Mouse (Mus musculus): ENCODE data around the gene Sarm1. TPM values are rescaled to one million over a fixed set of nuclear protein-coding genes. Genes with fewer than 3 reads are reported as not detected.

Sarm1 gene
- polyA plus RNA-seq, 1 experiment from 2014 or later, result 2.5 TPM

DNA sequence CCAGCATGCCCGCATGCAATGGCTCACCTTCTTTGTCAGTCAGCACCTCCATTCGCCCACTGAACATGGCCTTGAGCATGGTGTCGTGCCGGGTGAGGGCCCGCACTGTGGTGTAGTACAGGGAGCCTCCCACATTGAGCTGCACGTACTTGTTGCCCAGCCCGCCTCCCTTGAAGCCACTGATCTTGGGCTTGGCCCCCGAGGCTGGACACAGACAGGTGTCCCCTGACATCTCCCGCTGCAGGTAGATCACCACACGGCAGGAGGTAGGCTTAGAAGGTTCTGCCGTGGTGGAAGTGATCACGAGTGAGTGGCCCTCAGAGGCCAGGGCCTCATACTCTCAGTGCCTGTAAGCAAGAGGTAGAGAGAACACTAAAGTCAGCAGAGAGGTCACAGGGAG lies 32.4 kb upstream of the Sarm1 start:
- Histone ChIP-seq H3K4me3 (replicated peaks) (no peak overlapping the region), H3K9me3 (replicated peaks) (no peaks in the 10 kb centered on the region), H3K4me2 (replicated peaks) (no peak overlapping the region), H3K4me1 (peaks cover 8% of the 10 kb centered on the region), H3K27me3 (no peaks in the 10 kb centered on the region), H3K9ac (no peak overlapping the region), H3K27ac (replicated peaks) (no peak overlapping the region), H3K36me3 (peaks cover 53% of the 10 kb centered on the region)
- no peak for ATAC-seq (ENCODE audit: insufficient number of reproducible peaks, low FRiP score, low TSS enrichment, low read depth)
- 87% methylated on average over 12 of the region's 12 CpGs for WGBS

DNA sequence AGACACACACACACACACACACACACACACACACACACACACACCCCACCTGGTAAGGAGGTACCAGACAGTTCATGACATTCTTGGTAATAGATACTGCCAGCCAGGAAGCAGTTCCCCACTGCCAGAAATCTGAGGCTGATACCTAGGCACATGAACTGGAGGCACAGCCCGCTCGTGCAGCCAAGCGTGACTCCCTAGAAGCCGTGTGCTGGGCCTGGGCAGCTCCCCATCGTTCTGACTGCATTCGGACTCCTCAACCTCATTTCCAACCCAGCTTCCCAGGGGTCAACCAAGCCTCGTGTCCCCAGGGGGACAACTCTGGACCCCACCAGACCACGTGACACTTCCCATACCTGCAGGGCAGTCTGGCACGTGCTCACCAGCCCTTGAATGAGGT lies 31.2 kb upstream of the Sarm1 start:
- Histone ChIP-seq H3K9ac (no peak overlapping the region), H3K27ac (replicated peaks) (no peak overlapping the region), H3K9me3 (replicated peaks) (no peaks in the 10 kb centered on the region), H3K4me2 (replicated peaks) (no peak overlapping the region), H3K27me3 (no peaks in the 10 kb centered on the region), H3K36me3 (peaks cover 66% of the 10 kb centered on the region), H3K4me1 (no peaks in the 10 kb centered on the region), H3K4me3 (replicated peaks) (no peak overlapping the region)
- WGBS, result 80% methylated on average over 9 of the region's 9 CpGs
- no peak for ATAC-seq (ENCODE audit: insufficient number of reproducible peaks, low FRiP score, low TSS enrichment, low read depth)

DNA sequence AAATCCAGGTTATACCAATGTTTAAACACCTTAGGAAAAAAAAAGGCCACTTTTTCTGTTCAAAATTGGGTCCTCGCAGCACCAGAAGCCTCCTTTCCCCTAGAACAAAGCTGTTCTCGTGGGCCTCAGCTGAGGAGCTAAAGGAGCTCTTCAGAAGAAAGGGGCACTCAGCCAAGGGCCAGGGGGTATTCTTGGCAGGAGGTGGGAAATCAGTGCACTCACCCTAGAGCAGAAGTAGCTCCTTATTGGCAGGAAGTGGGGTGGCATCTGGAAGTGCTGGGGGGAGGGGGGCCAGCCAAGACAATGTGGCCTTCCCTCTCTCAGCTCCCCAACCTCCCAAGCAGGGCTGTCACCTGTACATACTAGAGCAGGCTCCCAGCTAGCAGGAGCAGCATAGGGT lies 27.3 kb upstream of the Sarm1 start:
- H3K36me3 ChIP-seq, result peaks cover 97% of the 10 kb centered on the region
- WGBS, result 67% methylated on average over 2 of the region's 2 CpGs
- no peak overlapping the region for H3K4me3 ChIP-seq (replicated peaks)
- H3K4me1 ChIP-seq, result no peaks in the 10 kb centered on the region
- ATAC-seq (ENCODE audit: insufficient number of reproducible peaks, low FRiP score, low TSS enrichment, low read depth), result no peak
- no peaks in the 10 kb centered on the region for H3K27me3 ChIP-seq
- H3K9ac ChIP-seq, result no peak overlapping the region
- no peaks in the 10 kb centered on the region for H3K9me3 ChIP-seq (replicated peaks)
- no peak overlapping the region for H3K27ac ChIP-seq (replicated peaks)
- no peak overlapping the region for H3K4me2 ChIP-seq (replicated peaks)

DNA sequence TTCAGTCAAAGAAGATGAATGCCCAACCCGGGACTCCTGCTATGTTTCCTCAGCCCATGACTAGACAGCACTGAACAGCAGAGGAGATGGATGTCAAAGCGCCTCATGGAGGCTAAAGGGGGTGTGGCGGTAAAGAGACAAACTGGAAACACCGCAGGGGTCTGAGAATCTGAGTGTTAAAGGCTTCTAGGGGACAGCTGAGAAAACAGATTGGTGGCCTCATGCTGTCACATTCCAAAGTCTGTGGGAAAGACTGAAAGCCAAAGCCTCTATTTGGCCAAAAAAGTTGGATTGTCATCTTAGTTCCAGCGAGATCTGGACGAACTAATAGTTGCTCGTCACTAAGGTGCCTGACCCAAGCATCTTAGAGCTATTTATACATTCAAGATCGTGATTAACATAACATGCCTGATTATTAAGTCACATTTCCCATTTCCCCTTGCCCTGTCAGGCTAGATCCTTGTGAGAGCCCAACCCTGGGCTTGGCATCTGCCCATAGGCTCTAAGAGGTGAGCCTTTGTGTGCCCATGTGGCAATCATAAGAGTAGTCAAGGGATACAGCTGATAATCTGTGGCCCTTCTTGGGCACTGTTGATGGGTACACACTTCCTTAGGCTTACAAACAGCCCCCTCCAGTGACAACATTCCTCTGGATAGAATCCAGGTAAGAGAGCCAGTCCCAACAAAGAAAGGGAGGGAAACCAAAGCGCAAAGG lies 25.8 kb upstream of the Sarm1 start:
- Histone ChIP-seq H3K4me3 (replicated peaks) (no peak overlapping the region), H3K36me3 (peaks cover 99% of the 10 kb centered on the region), H3K9me3 (replicated peaks) (no peaks in the 10 kb centered on the region), H3K9ac (no peak overlapping the region), H3K4me1 (no peaks in the 10 kb centered on the region), H3K4me2 (replicated peaks) (no peak overlapping the region), H3K27ac (replicated peaks) (0 out of 2 replicates have a peak overlapping the region, but pooled peaks have one; percentile 17), H3K27me3 (no peaks in the 10 kb centered on the region)
- WGBS, result 85% methylated on average over 9 of the region's 9 CpGs
- no peak for ATAC-seq (ENCODE audit: insufficient number of reproducible peaks, low FRiP score, low TSS enrichment, low read depth)

DNA sequence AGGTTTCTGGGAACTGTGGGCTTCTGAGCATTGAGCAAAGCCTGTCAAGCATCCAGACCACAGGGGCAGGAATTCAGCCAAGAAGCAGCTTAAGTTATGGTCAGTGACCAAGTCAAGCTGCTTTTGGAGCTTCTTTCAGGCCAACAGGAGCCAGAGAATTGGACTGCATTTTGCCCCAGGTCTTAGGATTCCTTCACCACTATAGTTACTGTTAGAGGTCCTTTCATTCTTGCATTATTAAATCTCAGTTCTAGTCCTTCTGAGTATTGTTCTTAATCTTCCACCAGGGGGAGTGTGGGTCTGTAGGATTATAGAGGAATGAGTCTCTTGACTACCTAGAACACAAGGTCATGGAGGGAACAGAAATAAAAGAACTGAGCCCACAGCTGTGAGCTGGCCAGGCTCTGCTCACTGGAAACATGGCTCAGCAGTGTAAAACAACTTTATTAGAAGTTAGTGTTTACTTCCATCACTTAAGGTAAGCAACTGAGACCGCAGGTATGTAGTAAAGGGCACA lies 25.0 kb upstream of the Sarm1 start:
- WGBS, result 95% methylated on average over 1 of the region's 1 CpGs
- no peak for ATAC-seq (ENCODE audit: insufficient number of reproducible peaks, low FRiP score, low TSS enrichment, low read depth)
- H3K4me1 ChIP-seq, result no peaks in the 10 kb centered on the region
- no peak overlapping the region for H3K27ac ChIP-seq (replicated peaks)
- H3K9ac ChIP-seq, result no peak overlapping the region
- no peaks in the 10 kb centered on the region for H3K27me3 ChIP-seq
- no peak overlapping the region for H3K4me2 ChIP-seq (replicated peaks)
- H3K9me3 ChIP-seq (replicated peaks), result no peaks in the 10 kb centered on the region
- no peak overlapping the region for H3K4me3 ChIP-seq (replicated peaks)
- peaks cover 99% of the 10 kb centered on the region for H3K36me3 ChIP-seq

DNA sequence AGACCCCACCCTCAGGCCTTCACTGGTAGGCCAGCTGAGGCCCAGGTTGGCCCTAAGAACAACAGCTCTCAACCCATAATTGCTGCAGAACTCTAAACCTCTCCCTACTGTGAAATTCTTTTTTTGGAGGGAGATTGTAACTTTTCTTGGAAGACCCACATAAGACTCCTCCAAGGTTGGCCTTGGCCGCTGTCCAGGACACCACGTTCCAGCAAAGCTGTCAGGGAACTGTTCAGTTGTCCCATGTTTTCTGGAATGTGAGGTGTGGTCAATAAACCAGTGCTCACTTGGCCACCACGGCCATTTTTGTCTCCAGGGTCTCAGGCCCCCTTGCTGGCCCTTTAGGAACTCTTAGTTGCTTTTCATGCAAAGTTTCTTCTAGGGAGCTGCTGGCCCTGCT lies 24.3 kb upstream of the Sarm1 start:
- Histone ChIP-seq H3K4me2 (replicated peaks) (no peak overlapping the region), H3K36me3 (peaks cover 95% of the 10 kb centered on the region), H3K27me3 (no peaks in the 10 kb centered on the region), H3K9ac (no peak overlapping the region), H3K27ac (replicated peaks) (no peak overlapping the region), H3K4me1 (no peaks in the 10 kb centered on the region), H3K9me3 (replicated peaks) (no peaks in the 10 kb centered on the region), H3K4me3 (replicated peaks) (no peak overlapping the region)
- WGBS, result 85% methylated on average over 3 of the region's 3 CpGs
- no peak for ATAC-seq (ENCODE audit: insufficient number of reproducible peaks, low FRiP score, low TSS enrichment, low read depth)

DNA sequence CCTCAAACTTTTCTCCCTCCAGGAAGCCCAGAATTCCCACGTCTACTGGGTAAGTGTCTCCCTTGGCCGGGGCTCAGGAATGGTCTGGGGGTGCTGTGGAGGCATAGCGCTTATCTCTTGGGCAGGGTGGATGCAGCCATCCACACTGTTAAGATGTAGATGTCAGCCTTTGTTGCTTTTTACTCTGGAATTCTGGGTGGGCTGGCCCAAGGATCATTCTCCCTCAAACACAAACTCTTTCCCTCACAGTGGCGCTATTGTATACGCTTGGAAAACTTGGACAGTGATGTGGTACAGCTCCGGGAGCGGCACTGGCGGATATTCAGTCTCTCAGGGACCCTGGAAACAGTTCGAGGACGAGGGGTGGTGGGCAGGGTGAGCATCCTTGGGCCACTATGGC lies 21.4 kb upstream of the Sarm1 start:
- no peak overlapping the region for H3K4me3 ChIP-seq (replicated peaks)
- no peak overlapping the region for H3K4me2 ChIP-seq (replicated peaks)
- H3K9ac ChIP-seq, result no peak overlapping the region
- H3K4me1 ChIP-seq, result no peaks in the 10 kb centered on the region
- no peaks in the 10 kb centered on the region for H3K9me3 ChIP-seq (replicated peaks)
- no peak overlapping the region for H3K27ac ChIP-seq (replicated peaks)
- WGBS, result 90% methylated on average over 10 of the region's 10 CpGs
- no peak for ATAC-seq (ENCODE audit: insufficient number of reproducible peaks, low FRiP score, low TSS enrichment, low read depth)
- no peaks in the 10 kb centered on the region for H3K27me3 ChIP-seq
- peaks cover 94% of the 10 kb centered on the region for H3K36me3 ChIP-seq

DNA sequence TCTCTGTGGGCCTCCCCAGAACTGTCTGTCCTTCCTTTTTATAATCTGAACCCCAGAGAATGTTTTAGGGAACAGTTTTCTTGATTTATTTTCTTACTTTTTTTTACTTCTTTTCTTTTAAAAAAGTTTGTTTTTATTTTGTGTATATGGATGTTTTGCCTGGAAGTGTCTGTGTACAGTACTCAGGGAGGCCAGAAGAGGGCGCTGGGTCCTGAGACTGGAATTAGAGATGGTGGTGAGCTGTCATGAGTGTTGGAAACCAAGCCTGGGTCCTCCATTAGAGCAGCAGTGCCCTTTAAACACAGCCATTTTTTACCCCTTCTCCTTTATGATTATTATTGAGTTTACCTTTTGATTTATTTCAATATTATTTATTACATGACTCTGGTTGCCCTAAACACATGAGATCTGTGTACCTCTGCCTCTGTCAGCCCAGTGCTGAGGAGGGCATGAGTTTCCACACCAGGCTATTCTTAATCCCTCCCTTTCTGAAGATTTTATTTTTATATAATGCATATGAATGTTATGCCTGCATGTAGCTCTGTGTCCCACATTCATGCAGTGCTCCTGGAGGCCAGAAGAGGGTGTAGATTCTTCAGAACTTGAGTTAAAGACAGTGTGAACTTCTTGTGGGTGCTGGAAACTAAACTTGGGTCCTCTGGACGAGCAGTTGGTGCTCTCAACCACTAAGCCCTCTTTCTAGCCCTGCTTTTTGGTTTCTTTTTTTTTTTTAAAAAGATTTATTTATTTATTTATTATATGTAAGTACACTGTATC lies 18.2 kb upstream of the Sarm1 start:
- ATAC-seq (ENCODE audit: insufficient number of reproducible peaks, low FRiP score, low TSS enrichment, low read depth), result no peak
- Histone ChIP-seq H3K9me3 (replicated peaks) (no peaks in the 10 kb centered on the region), H3K36me3 (peaks cover 67% of the 10 kb centered on the region), H3K9ac (no peak overlapping the region), H3K27ac (replicated peaks) (no peak overlapping the region), H3K4me2 (replicated peaks) (no peak overlapping the region), H3K27me3 (no peaks in the 10 kb centered on the region), H3K4me1 (peaks cover 15% of the 10 kb centered on the region), H3K4me3 (replicated peaks) (no peak overlapping the region)
- 65% methylated on average over 2 of the region's 2 CpGs for WGBS

DNA sequence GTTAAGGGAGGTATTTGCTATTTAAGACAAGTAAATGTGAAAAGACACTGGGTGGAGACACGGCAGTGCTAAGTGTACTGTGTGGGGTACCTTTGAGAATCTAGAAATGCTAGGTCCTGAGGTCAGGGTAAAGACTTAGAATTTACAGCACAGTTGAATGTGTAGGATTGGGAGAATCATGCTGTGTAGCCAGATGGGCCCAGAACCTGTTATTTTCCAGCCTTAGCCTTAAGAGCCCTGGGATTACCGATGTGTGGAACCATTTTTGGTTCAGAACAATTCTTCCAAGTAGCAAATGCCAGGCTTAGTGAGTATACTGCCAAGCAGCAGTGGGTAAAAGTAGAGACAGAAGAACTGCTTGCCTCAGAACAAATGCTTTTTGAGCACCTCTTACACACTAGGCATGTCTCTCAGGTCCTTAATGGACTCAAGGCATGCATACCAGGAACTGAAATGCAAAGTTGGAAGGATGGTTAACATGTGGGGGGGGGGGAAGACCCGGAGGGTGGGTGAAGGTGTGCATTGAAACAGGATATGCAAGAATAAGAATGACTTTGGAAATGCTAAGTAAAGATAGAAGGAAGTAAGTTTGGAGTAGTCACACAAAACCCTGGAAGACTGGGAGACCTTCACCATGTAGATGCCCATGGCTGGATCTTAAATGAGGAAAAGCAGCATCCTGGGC lies 15.7 kb upstream of the Sarm1 start:
- H3K4me2 ChIP-seq (replicated peaks), result peak overlapping the region; percentile 87
- WGBS, result 76% methylated on average over 3 of the region's 3 CpGs
- no peak for ATAC-seq (ENCODE audit: insufficient number of reproducible peaks, low FRiP score, low TSS enrichment, low read depth)
- peaks cover 50% of the 10 kb centered on the region for H3K36me3 ChIP-seq
- peak overlapping the region; percentile 79 for H3K4me3 ChIP-seq (replicated peaks)
- H3K4me1 ChIP-seq, result peaks cover 15% of the 10 kb centered on the region
- H3K9ac ChIP-seq, result no peak overlapping the region; the same call in 1 of the 2 replicates
- H3K9me3 ChIP-seq (replicated peaks), result no peaks in the 10 kb centered on the region
- H3K27me3 ChIP-seq, result no peaks in the 10 kb centered on the region
- no peak overlapping the region for H3K27ac ChIP-seq (replicated peaks)

DNA sequence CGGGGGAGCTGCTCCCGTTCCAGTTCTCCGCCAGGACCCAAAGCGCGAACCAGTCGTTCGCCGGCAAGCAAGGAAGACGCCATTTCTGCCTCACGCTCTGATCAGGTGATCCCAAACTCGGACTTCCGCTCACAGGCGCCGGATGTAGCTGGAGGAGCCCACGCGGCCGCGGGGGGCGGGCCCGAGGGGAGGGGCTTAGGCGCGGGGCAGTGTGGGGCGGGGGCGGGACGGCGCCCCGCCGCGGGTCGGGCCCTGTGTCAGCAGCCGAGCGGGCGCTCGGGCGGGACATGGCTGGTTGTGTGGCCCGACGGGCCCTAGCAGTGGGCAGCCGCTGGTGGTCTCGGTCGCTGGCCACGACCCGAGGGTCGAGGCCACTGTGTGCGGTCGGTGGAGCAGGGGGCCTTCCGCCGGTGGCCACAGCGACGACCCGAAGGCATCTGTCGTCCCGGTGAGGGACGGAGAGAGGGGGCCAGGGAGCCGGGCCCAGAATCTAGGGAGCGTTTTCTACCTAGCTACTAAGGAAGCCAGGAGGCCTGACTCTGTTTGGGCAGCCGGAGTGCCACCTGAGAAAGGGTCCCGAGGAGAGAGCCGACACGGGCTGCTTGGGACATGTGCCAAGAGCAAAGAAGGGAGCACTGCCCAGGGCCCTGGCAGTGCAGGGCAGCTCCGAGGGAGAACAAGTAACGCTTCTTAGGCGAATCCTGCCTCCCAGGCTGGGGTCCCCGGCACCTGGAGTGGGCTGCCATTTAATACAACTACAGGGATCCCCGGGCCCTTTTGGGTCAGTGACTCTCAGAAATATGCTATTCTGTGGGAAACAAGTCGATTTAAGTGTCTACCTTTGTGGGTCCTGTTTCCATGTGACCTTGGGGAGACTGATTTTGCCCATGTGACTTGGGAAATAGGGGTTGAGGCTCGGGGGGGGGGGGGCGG lies 14.7 kb upstream of the Sarm1 start, which contains the start of the genes Tmem199 and Poldip2:
TSS of gene Tmem199 (minus strand) at position 148 of the 933 bp plus-strand sequence.
TSS of gene Poldip2 (plus strand) at position 169 of the 933 bp plus-strand sequence.
- H3K9ac ChIP-seq, result peak within 1 kb of the TSS; percentile 98
- no peaks in the 10 kb centered on the region for H3K27me3 ChIP-seq
- WGBS, result under 1% methylated on average over 66 of the region's 67 CpGs
- H3K4me2 ChIP-seq (replicated peaks), result peak within 1 kb of the TSS; percentile 87
- peak; percentile 98 for ATAC-seq (ENCODE audit: insufficient number of reproducible peaks, low FRiP score, low TSS enrichment, low read depth)
- peaks cover 15% of the 10 kb centered on the region for H3K4me1 ChIP-seq
- peaks cover 49% of the 10 kb centered on the region for H3K36me3 ChIP-seq
- peak within 1 kb of the TSS; percentile 79 for H3K4me3 ChIP-seq (replicated peaks)
- H3K27ac ChIP-seq (replicated peaks), result peak within 1 kb of the TSS; percentile 71
- no peaks in the 10 kb centered on the region for H3K9me3 ChIP-seq (replicated peaks)
